Comparison of ENCODE assay signal across 23 mouse cellular contexts in genomic region chr11:107649458-107649857, GRCm38 (mm10).
A peak's percentile ranks its signal among the peaks of the same experiment; 100 is the strongest.
DNase-seq lines count a peak whose midpoint lies in the region; ATAC-seq and TF ChIP-seq lines count a peak whose summit lies in the region.
"Had no signal": no experiment of that assay in that cellular context is flagged by ENCODE, and none has a peak within 500 bp of the region (broad histone marks: within the 10 kb centered on the region; RNA-seq: fewer than 3 reads in every experiment).

No protein-coding gene starts in this region.

- H3K27ac ChIP-seq in lung, postnatal 0 days (ENCODE audit: low read length), result peak overlapping the region; percentile 70
- H3K27ac ChIP-seq: embryonic facial prominence, embryonic 10.5 days; embryonic facial prominence, embryonic 12.5 days; forebrain, embryonic 13.5 days; forebrain, embryonic 15.5 days had no signal

- ATAC-seq in lung, postnatal 0 days, result peak; percentile 68
- ATAC-seq: activated CD4-positive, CD25-positive, alpha-beta regulatory T cell, adult 4 months; CD4-positive, CD25-positive, alpha-beta regulatory T cell, adult 4 months; forebrain, embryonic 13.5 days; forebrain, embryonic 15.5 days; Patski had no signal

- no peak overlapping the region for H3K4me3 ChIP-seq in lung, postnatal 0 days (ENCODE audit: low read depth, low read length)
- H3K4me3 ChIP-seq: embryonic facial prominence, embryonic 10.5 days; embryonic facial prominence, embryonic 12.5 days; forebrain, embryonic 13.5 days; forebrain, embryonic 15.5 days had no signal

- no peaks in the 10 kb centered on the region for H3K27me3 ChIP-seq in lung, postnatal 0 days (replicated peaks; ENCODE audit: insufficient read depth, low read length)
- H3K27me3 ChIP-seq: CH12.LX; embryonic facial prominence, embryonic 12.5 days; forebrain, embryonic 13.5 days; forebrain, embryonic 15.5 days; Patski had no signal

- H3K4me2 ChIP-seq in lung, postnatal 0 days (replicated peaks; ENCODE audit: low read depth, low read length), result no peak overlapping the region
- H3K4me2 ChIP-seq: embryonic facial prominence, embryonic 12.5 days; forebrain, embryonic 13.5 days; forebrain, embryonic 15.5 days had no signal

- no peak for TF ChIP-seq CTCF in lung, postnatal 0 days (IDR thresholded peaks at IDR 0.05)

- WGBS in lung, postnatal 0 days, result 72% methylated on average over 14 of the region's 14 CpGs

- peak; percentile 73 for DNase-seq in heart, adult 11 months
- no peak for DNase-seq in heart, adult 18-20 months
- DNase-seq in lung, postnatal 0 days (ENCODE audit: low spot score), result peak; percentile 77
- no peak for DNase-seq in lung, postnatal 4 days
- peak; percentile 31 for DNase-seq in lung, postnatal 36 days
- DNase-seq in lung, postnatal 10 days, result no peak
- DNase-seq: adrenal gland, adult 8-10 months; adrenal gland, postnatal 14 days; adrenal gland, postnatal 36 days; B cell, adult 2 months; cerebellum, adult 11-12 months; cerebellum, adult 2 months; cerebellum, adult 9-10 months; cerebellum, postnatal 25 days had no signal

- peak; percentile 74 for TF ChIP-seq EP300 in lung, postnatal 0 days (IDR thresholded peaks at IDR 0.05)

- peaks cover 4% of the 10 kb centered on the region for H3K4me1 ChIP-seq in lung, postnatal 0 days (ENCODE audit: insufficient read depth, low read depth, low read length)
- H3K4me1 ChIP-seq: embryonic facial prominence, embryonic 10.5 days; embryonic facial prominence, embryonic 12.5 days had no signal

- no peaks in the 10 kb centered on the region for H3K9me3 ChIP-seq in lung, postnatal 0 days (ENCODE audit: low read length)
- H3K9me3 ChIP-seq: embryonic facial prominence, embryonic 10.5 days; embryonic facial prominence, embryonic 12.5 days; forebrain, embryonic 13.5 days; forebrain, embryonic 15.5 days; G1E had no signal

- no peak overlapping the region for H3K9ac ChIP-seq in lung, postnatal 0 days (replicated peaks; ENCODE audit: low read depth)
- H3K9ac ChIP-seq: embryonic facial prominence, embryonic 12.5 days; forebrain, embryonic 13.5 days; forebrain, embryonic 15.5 days had no signal

- H3K36me3 ChIP-seq in lung, postnatal 0 days (ENCODE audit: insufficient read depth, low read length), result peaks cover 8% of the 10 kb centered on the region; the same call in 1 of the 2 replicates

Comparison
In these comparisons a context has a peak if more than half of its experiments do, and no peak if none do; other contexts are left out.
1. DNase-seq: peak in heart, adult 11 months (single experiment), lung, postnatal 0 days (single experiment) and lung, postnatal 36 days (single experiment); none in heart, adult 18-20 months (0 of 2), lung, postnatal 4 days (0 of 2) and lung, postnatal 10 days (single experiment).